Mouse (Mus musculus) ES-E14 (cell line): ENCODE results near the gene Zfp472. TPM values are rescaled to one million over a fixed set of nuclear protein-coding genes. Genes with fewer than 3 reads are reported as not detected.
A peak's percentile ranks its signal among the peaks of the same experiment; 100 is the strongest.
"Not testable (repeated sequence)": the region's sequence is repeated elsewhere in the genome, so short reads cannot be mapped to it uniquely, and the experiment has no call there.

ENCODE experiments used
- DNase-seq: peaks from one replicate; pipeline ENCODE4 v3.0.0-alpha.2; 2013; ENCODE audit warnings: low read depth, low spot score
- H3K27ac ChIP-seq: 2 replicates; pipeline ENCODE4 v1.5.1; 2012; ENCODE audit warnings: low read depth, mild to moderate bottlenecking, low read length, moderate library complexity, mixed read lengths; ENCODE audit not compliant: poor library complexity, insufficient read depth, severe bottlenecking
- H3K36me3 ChIP-seq: 2 replicates; pipeline ENCODE4 v1.6.1; 2012; ENCODE audit warnings: mild to moderate bottlenecking, low read length, moderate library complexity, mixed read lengths; ENCODE audit not compliant: control insufficient read depth, poor library complexity, insufficient read depth, severe bottlenecking
- H3K4me1 ChIP-seq, 2 experiments: fragments of 150-350 bp in 1 of 2; sonication (generic) in 1 of 2; 2 replicates each; pipeline ENCODE4 v1.6.1; 2012; ENCODE audit warnings: low read length in 2 of 2, mild to moderate bottlenecking in 1 of 2, mixed read lengths in 1 of 2; ENCODE audit not compliant: control insufficient read depth in 2 of 2, insufficient read depth in 2 of 2, poor library complexity in 1 of 2
- H3K4me3 ChIP-seq, 2 experiments: fragments of 150-350 bp in 1 of 2; sonication (generic) in 1 of 2; 2 replicates each; pipeline ENCODE4 v1.5.1; 2012; ENCODE audit warnings: low read length in 2 of 2, low read depth in 1 of 2, mild to moderate bottlenecking in 1 of 2, mixed read lengths in 1 of 2; ENCODE audit not compliant: insufficient read depth in 1 of 2, poor library complexity in 1 of 2, severe bottlenecking in 1 of 2
- H3K9ac ChIP-seq: 2 replicates; pipeline ENCODE4 v1.6.1; 2012; ENCODE audit warnings: low read depth, mild to moderate bottlenecking, low read length, mixed read lengths; ENCODE audit not compliant: poor library complexity, insufficient read depth, severe bottlenecking
- H3K9me3 ChIP-seq: fragments of 150-350 bp; sonication (generic); 2 replicates; pipeline ENCODE4 v1.6.1; 2012; ENCODE audit warnings: low read depth, mild to moderate bottlenecking, low read length; ENCODE audit not compliant: control insufficient read depth, insufficient read depth
- HCFC1 ChIP-seq: IDR thresholded peaks from 2 replicates; pipeline ENCODE4 v1.6.1; 2012; ENCODE audit warnings: low read length, inconsistent platforms, borderline replicate concordance; ENCODE audit not compliant: insufficient read depth
- ZC3H11A ChIP-seq: IDR thresholded peaks from 2 replicates; pipeline ENCODE4 v1.6.1; 2012; ENCODE audit warnings: low read depth, mild to moderate bottlenecking, inconsistent platforms, low read length, borderline replicate concordance
- in situ Hi-C, 2 experiments: fragments of 600-800 bp; cut with MboI; formaldehyde crosslinking; loops; one replicate each; pipeline ENCODE4 v1.15.1; 2025; ENCODE audit warnings: low sequenced_read_pairs in 2 of 2, inconsistent platforms in 1 of 2; ENCODE audit not compliant: unreplicated experiment in 2 of 2
- total RNA-seq: library from RNA; depleted of rRNA; stranded (reverse); fragments of 300-350 nt; gene quantifications from 2 replicates; pipeline ENCODE4 v1.2.3, GENCODE M21; 2012; rRNA removed

The Zfp472 gene
- total RNA-seq, 1 experiment: 9.0 TPM

DNA sequence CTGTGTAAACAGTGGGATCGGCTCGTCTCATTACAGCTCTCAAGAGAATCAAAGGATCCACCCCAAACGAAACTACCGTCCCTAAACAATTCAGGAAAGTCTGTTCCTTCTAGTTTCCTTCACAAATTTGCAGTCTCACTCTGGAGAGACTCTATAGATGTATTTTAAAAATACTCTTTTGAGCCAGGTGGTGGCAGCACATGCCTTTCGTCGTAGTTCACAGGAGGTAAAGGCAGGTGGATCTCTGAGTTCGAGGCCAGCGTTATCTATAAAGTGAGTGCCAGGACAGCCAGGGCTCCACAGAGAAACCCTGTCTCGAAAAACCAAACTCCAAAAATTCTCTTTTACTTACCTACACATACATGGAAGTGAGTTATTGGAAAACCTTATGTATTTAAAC, 42.7 kb downstream of the Zfp472 start:
- DNase-seq: no peak
- Histone ChIP-seq H3K9me3 (no peaks in the 10 kb centered on the region), H3K4me3 (no peak overlapping the region), H3K36me3 (peaks cover 4% of the 10 kb centered on the region), H3K27ac (no peak overlapping the region), H3K9ac (no peak overlapping the region), H3K4me1 (no peaks in the 10 kb centered on the region)
- in situ Hi-C loops: no loop called here
- peak; percentile 56; the same call in 1 of the 2 replicates for TF ChIP-seq ZC3H11A
- TF ChIP-seq HCFC1: no peak

- H3K9ac ChIP-seq, DNase-seq, H3K4me3 ChIP-seq, in situ Hi-C loops, H3K9me3 ChIP-seq, H3K27ac ChIP-seq, H3K4me1 ChIP-seq: not testable (repeated sequence)
- peaks cover 11% of the 10 kb centered on the region for H3K36me3 ChIP-seq
Observed at GRCm38 (mm10) chr17:33020434-33020833, 54.8 kb downstream of the Zfp472 start.

Other genes with a start within 250 kb of the Zfp472 start
- gene Zfp871, start 177.5 kb upstream of the Zfp472 start, total RNA-seq: 21.6 and 21.9 TPM in 2 replicates
- 1.6 and 2.1 TPM in 2 replicates for gene Zfp811, start 155.9 kb upstream of the Zfp472 start, total RNA-seq
- 9.3 and 12.9 TPM in 2 replicates for gene Zfp799, start 135.6 kb upstream of the Zfp472 start, total RNA-seq
- gene Zfp870, start 74.2 kb upstream of the Zfp472 start, total RNA-seq: 9.5 and 9.9 TPM in 2 replicates
- gene Cyp4f14, start 48.5 kb upstream of the Zfp472 start, total RNA-seq: 0.32 and 0.58 TPM in 2 replicates
- gene Cyp4f13, start 18.4 kb upstream of the Zfp472 start, total RNA-seq: 15.2 and 28.9 TPM in 2 replicates
- gene Zfp952, start 27.3 kb downstream of the Zfp472 start, total RNA-seq: 4.2 and 4.3 TPM in 2 replicates
- 4.6 and 4.9 TPM in 2 replicates for gene Zfp763, start 67.6 kb downstream of the Zfp472 start, total RNA-seq
- gene 4921501E09Rik, start 102.2 kb downstream of the Zfp472 start, total RNA-seq: not detected in 2 replicates
- gene Zfp563, start 123.5 kb downstream of the Zfp472 start, total RNA-seq: 3.1 and 4.0 TPM in 2 replicates
- 0.22 and 0.26 TPM in 2 replicates for gene Morc2b, start 173.9 kb downstream of the Zfp472 start, total RNA-seq
- not detected in 2 replicates for gene Olfr55, start 202.6 kb downstream of the Zfp472 start, total RNA-seq
- not detected in 2 replicates for gene Olfr239, start 225.5 kb downstream of the Zfp472 start, total RNA-seq